Mouse (Mus musculus) brain, embryonic 14.5 days (tissue): ENCODE results near the gene Neurl1b.

Source experiments
- CTCF ChIP-seq: fragments of 200-500 bp; IDR thresholded peaks from 2 replicates; pipeline ENCODE4 v1.5.1; 2012; ENCODE audit warnings: inconsistent platforms, mild to moderate bottlenecking, moderate library complexity, borderline replicate concordance; ENCODE audit not compliant: insufficient read depth, insufficient read length; ENCODE audit errors: extremely low read depth
- POLR2A ChIP-seq: fragments of 200-500 bp; IDR thresholded peaks from 2 replicates; pipeline ENCODE4 v1.6.1; 2012; ENCODE audit warnings: mild to moderate bottlenecking, inconsistent platforms, borderline replicate concordance; ENCODE audit not compliant: poor library complexity, insufficient read depth, insufficient read length, severe bottlenecking; ENCODE audit errors: extremely low read depth

DNA sequence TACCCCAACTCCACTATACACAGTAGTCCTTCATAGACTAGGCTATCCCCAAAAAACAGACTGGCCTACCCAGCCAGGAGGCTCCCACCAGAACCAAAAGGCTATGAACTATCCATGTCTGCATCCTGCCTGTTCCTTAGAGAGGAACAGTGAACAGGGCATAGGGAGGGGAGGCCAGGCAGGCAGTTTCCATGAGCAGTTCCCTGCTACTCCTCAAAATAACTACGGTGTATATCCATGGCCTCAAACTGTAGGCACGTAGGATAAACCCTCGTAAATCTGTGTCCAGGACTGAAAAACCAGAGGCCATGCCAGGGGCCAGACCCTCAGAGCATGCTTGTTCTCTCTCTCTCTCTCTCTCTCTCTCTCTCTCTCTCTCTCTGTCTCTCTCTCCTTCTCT lies 17.9 kb upstream of the Neurl1b start:
- TF ChIP-seq CTCF (no peak), POLR2A (no peak)
